Mouse (Mus musculus): ENCODE results near the gene Dnaja1. TPM values are rescaled to one million over a fixed set of nuclear protein-coding genes. Genes with fewer than 3 reads are reported as not detected.

The Dnaja1 gene
- total RNA-seq (2014; rRNA removed): 185 and 197 TPM in 2 replicates
- polyA plus RNA-seq (2015; fragmentation: Nextera tagmentation; extraction: Ambion mirVana): 622 and 667 TPM in 2 replicates

- DNase-seq (peak; percentile 99), ATAC-seq (peak; percentile 95)
- H3K27ac ChIP-seq (ENCODE audit: low read depth, low read length): peak within 1 kb of the TSS; percentile 100
- under 1% methylated on average over 44 of the region's 54 CpGs for WGBS
- TF ChIP-seq CTCF (IDR thresholded peaks at IDR 0.05; ENCODE audit: low read depth): no peak
- H3K9me3 ChIP-seq (ENCODE audit: low read length): no peaks in the 10 kb centered on the region
- H3K9ac ChIP-seq: peak within 1 kb of the TSS; percentile 98
- H3K27me3 ChIP-seq (ENCODE audit: insufficient read depth, low read length): no peaks in the 10 kb centered on the region
- peaks cover 26% of the 10 kb centered on the region for H3K4me1 ChIP-seq (ENCODE audit: insufficient read depth)
- peaks cover 17% of the 10 kb centered on the region for H3K36me3 ChIP-seq (ENCODE audit: insufficient read depth)
- peak within 1 kb of the TSS; percentile 79 for H3K4me3 ChIP-seq (ENCODE audit: low read depth, low read length)
- peak within 1 kb of the TSS; percentile 65 for H3K4me2 ChIP-seq (ENCODE audit: low read depth)
These were observed at the start of gene Dnaja1 for GRCm38 (mm10) chr4:40722011-40722666. Gene Dnaja1 (plus strand): TSS chr4:40722150.

DNA sequence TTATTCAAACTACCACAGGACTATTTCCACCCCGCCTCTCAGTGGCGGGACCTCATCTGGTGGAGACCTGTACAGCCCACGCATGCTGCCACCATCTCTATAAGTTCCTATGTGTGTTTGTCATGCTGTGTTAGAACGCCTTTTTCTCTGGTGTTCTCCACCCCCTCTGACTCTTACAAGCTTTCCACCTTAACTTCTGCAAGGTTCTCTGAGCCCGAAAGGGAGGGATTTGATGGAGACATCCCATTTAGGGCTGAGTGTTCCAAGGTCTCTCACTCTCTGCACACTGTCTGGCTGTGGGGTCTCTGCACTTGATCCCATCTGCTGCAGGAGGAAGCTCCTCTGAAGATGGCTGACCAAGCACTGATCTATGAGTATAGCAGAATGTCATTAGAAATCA is 48.4 kb upstream of the Dnaja1 start:
- Histone ChIP-seq H3K4me1 (ENCODE audit: insufficient read depth) (no peaks in the 10 kb centered on the region), H3K9ac (no peak overlapping the region), H3K27me3 (ENCODE audit: insufficient read depth, low read length) (no peaks in the 10 kb centered on the region), H3K36me3 (ENCODE audit: insufficient read depth) (no peaks in the 10 kb centered on the region), H3K27ac (ENCODE audit: low read depth, low read length) (no peak overlapping the region), H3K9me3 (ENCODE audit: low read length) (no peaks in the 10 kb centered on the region), H3K4me2 (ENCODE audit: low read depth) (no peak overlapping the region), H3K4me3 (ENCODE audit: low read depth, low read length) (no peak overlapping the region)
- ATAC-seq: no peak
- WGBS: 95% methylated on average over 5 of the region's 5 CpGs
- TF ChIP-seq CTCF (IDR thresholded peaks at IDR 0.05; ENCODE audit: low read depth): no peak
- DNase-seq: no peak

DNA sequence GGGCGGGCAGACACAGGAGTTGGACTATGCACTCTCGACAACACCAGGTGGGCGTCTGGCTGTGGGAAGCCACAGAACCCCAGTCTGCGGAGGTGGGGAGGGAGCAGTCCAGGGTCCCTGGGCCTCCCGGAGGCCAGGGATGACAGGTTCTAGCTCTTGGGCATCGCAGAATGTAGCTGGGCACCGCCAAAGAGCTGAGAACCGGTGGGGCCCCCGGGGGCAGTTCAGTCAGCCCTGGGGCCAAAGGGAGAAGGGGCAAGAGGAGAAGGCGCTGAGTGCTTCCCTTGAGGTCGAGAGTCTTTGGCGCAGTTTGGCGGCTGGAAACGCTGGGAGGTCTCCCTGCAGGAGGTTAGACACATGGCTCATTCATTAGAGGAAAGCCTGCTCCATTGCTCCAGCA is 45.6 kb upstream of the Dnaja1 start:
- no peaks in the 10 kb centered on the region for H3K4me1 ChIP-seq (ENCODE audit: insufficient read depth)
- H3K27ac ChIP-seq (ENCODE audit: low read depth, low read length): no peak overlapping the region
- TF ChIP-seq CTCF (IDR thresholded peaks at IDR 0.05; ENCODE audit: low read depth): no peak
- no peak overlapping the region for H3K4me2 ChIP-seq (ENCODE audit: low read depth)
- DNase-seq (no peak), ATAC-seq (peak; percentile 9; the same call in 1 of the 2 replicates)
- no peak overlapping the region for H3K4me3 ChIP-seq (ENCODE audit: low read depth, low read length)
- no peaks in the 10 kb centered on the region for H3K36me3 ChIP-seq (ENCODE audit: insufficient read depth)
- H3K9me3 ChIP-seq (ENCODE audit: low read length): no peaks in the 10 kb centered on the region
- no peak overlapping the region for H3K9ac ChIP-seq
- 17% methylated on average over 14 of the region's 14 CpGs for WGBS
- no peaks in the 10 kb centered on the region for H3K27me3 ChIP-seq (ENCODE audit: insufficient read depth, low read length)

DNA sequence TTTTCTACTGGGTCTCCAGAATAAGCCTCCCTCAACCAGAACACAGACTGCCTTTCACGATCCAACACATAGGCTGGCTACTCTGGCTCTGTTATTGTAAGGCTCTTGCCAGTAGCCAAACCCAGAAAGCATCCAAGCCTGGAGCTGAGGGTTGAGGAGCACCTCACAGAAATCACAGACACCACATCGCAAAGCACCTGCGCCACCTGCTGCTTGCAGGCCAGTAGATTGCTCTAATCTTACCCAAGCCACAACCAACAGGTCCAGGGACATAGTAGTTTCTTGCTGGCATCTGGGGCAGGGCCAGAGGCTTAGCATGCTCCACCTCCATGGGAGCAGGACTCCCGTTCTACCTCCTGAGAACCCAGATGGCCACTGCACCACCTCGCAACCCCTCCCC is 44.8 kb upstream of the Dnaja1 start:
- WGBS: 49% methylated on average over 5 of the region's 5 CpGs
- ATAC-seq: peak; percentile 63
- Histone ChIP-seq H3K4me2 (ENCODE audit: low read depth) (no peak overlapping the region), H3K36me3 (ENCODE audit: insufficient read depth) (no peaks in the 10 kb centered on the region), H3K9me3 (ENCODE audit: low read length) (no peaks in the 10 kb centered on the region), H3K4me1 (ENCODE audit: insufficient read depth) (no peaks in the 10 kb centered on the region), H3K9ac (no peak overlapping the region), H3K4me3 (ENCODE audit: low read depth, low read length) (no peak overlapping the region), H3K27me3 (ENCODE audit: insufficient read depth, low read length) (no peaks in the 10 kb centered on the region), H3K27ac (ENCODE audit: low read depth, low read length) (no peak overlapping the region)
- DNase-seq: peak; percentile 57
- peak; percentile 60 for TF ChIP-seq CTCF (IDR thresholded peaks at IDR 0.05; ENCODE audit: low read depth)

GRCm38 (mm10) chr4:40680250-40680860 is 41.6 kb upstream of the Dnaja1 start:
- WGBS: 52% methylated on average over 5 of the region's 5 CpGs
- ATAC-seq: no peak
- no peaks in the 10 kb centered on the region for H3K4me1 ChIP-seq (ENCODE audit: insufficient read depth)
- peak; percentile 74 for TF ChIP-seq CTCF (IDR thresholded peaks at IDR 0.05; ENCODE audit: low read depth)
- peak; percentile 63 for DNase-seq
- 0 out of 2 replicates have a peak, but pooled peaks cover 7% of the 10 kb centered on the region for H3K36me3 ChIP-seq (ENCODE audit: insufficient read depth)
- H3K4me3 ChIP-seq (ENCODE audit: low read depth, low read length): no peak overlapping the region
- H3K4me2 ChIP-seq (ENCODE audit: low read depth): no peak overlapping the region
- no peaks in the 10 kb centered on the region for H3K27me3 ChIP-seq (ENCODE audit: insufficient read depth, low read length)
- H3K9ac ChIP-seq: no peak overlapping the region
- no peaks in the 10 kb centered on the region for H3K9me3 ChIP-seq (ENCODE audit: low read length)
- H3K27ac ChIP-seq (ENCODE audit: low read depth, low read length): no peak overlapping the region

- WGBS: 16% methylated on average over 3 of the region's 3 CpGs
- no peak overlapping the region for H3K9ac ChIP-seq
- no peak overlapping the region for H3K27ac ChIP-seq (ENCODE audit: low read depth, low read length)
- H3K36me3 ChIP-seq (ENCODE audit: insufficient read depth): peaks cover 19% of the 10 kb centered on the region
- no peaks in the 10 kb centered on the region for H3K9me3 ChIP-seq (ENCODE audit: low read length)
- H3K4me2 ChIP-seq (ENCODE audit: low read depth): no peak overlapping the region
- no peaks in the 10 kb centered on the region for H3K27me3 ChIP-seq (ENCODE audit: insufficient read depth, low read length)
- DNase-seq: peak; percentile 90
- H3K4me3 ChIP-seq (ENCODE audit: low read depth, low read length): no peak overlapping the region
- TF ChIP-seq CTCF (IDR thresholded peaks at IDR 0.05; ENCODE audit: low read depth): peak; percentile 78
- peak; percentile 44; the same call in 1 of the 2 replicates for ATAC-seq
- H3K4me1 ChIP-seq (ENCODE audit: insufficient read depth): no peaks in the 10 kb centered on the region
These were observed 40.0 kb upstream of the Dnaja1 start for GRCm38 (mm10) chr4:40681908-40682307.

DNA sequence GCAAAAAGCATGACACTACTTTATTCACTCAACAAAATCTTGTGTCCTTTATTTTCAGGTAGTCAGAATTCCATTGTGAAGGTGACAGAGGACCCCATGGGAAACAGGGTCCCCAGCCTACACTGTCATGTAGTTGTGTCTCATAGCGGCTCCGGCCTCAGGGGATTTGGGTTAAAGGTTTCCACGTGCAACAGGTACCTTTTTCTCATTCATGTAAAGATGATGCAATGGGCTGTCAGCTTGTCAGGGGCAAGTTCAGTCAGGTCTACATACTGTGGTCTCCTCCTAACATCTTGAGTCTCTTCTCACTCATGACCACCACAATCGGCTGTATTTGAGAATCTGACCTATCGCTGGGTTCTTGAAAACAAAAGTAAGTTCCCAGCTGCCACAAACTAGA is 39.6 kb upstream of the Dnaja1 start:
- Histone ChIP-seq H3K36me3 (ENCODE audit: insufficient read depth) (peaks cover 22% of the 10 kb centered on the region), H3K4me1 (ENCODE audit: insufficient read depth) (no peaks in the 10 kb centered on the region), H3K9ac (no peak overlapping the region), H3K4me3 (ENCODE audit: low read depth, low read length) (no peak overlapping the region), H3K27me3 (ENCODE audit: insufficient read depth, low read length) (no peaks in the 10 kb centered on the region), H3K9me3 (ENCODE audit: low read length) (no peaks in the 10 kb centered on the region), H3K27ac (ENCODE audit: low read depth, low read length) (no peak overlapping the region), H3K4me2 (ENCODE audit: low read depth) (no peak overlapping the region)
- 93% methylated on average over 5 of the region's 5 CpGs for WGBS
- no peak for TF ChIP-seq CTCF (IDR thresholded peaks at IDR 0.05; ENCODE audit: low read depth)
- DNase-seq (no peak), ATAC-seq (no peak)

Measured in forebrain, postnatal 0 days (tissue).